Mouse (Mus musculus): ENCODE results near the gene Rpap3.

Gene Rpap3

DNA sequence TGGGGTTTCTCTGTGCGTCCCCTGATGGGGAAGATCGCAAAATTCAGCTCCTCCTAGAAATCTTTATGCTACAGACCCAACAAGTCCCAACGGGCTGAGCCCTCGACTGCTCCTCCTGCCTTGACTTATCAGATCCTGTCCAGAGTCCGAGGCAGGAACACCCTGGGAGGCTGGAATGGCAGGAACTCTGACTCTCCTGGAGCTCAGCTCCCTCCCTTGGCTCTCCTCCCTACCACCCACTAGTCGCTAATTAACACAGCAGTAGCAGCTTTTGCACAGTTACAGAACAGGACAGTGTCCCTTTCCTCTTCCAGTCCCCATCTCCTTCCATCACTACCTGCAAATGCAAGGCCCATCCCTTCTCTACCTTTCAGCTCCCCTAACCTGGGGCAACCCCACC lies 24.7 kb upstream of the Rpap3 start:
- DNase-seq (ENCODE audit: low spot score in 2 of 2): no peak

GRCm38 (mm10) chr15:97728804-97729203 lies 23.2 kb upstream of the Rpap3 start:
- no peak for DNase-seq (ENCODE audit: low spot score in 2 of 2)

DNA sequence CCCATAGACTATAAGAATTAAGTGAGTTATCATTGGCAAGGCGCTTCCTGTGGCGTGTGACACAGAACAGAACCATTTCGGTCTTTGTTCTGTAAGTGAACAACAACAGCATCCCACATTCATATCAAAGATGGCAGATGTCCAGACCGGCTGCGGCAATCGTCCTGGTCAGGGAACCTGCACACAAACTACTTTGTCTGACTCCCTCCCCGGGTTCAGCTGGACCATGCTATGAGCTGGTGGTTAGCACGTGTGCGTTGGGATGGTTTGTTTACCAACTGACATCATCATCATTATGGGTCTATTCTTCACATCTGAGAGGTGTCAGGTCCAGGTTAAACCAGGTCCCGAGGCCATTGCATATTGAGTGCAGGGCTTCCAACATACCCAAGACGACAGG lies 22.8 kb upstream of the Rpap3 start:
- no peak for DNase-seq (ENCODE audit: low spot score in 2 of 2)

DNA sequence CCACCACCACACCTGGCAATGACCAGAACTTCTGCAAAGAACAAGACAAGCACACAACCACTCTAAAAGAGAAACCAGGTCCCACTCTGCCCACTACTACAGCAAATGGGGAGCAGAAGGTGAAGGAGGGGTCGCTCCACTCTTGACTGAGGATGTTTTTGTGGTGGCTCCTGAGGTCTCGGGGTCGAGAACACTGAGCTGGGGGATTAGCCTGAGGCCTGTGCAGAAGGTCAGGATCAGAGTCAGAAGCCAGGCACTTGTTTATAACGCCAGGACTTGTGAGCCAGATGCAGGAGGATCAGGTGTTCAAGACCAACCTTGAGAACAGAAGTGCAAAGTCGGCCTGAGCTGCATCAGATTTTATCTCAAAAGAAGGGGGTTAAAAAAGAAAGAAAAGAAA lies 21.9 kb upstream of the Rpap3 start:
- DNase-seq (ENCODE audit: low spot score in 2 of 2): no peak

DNA sequence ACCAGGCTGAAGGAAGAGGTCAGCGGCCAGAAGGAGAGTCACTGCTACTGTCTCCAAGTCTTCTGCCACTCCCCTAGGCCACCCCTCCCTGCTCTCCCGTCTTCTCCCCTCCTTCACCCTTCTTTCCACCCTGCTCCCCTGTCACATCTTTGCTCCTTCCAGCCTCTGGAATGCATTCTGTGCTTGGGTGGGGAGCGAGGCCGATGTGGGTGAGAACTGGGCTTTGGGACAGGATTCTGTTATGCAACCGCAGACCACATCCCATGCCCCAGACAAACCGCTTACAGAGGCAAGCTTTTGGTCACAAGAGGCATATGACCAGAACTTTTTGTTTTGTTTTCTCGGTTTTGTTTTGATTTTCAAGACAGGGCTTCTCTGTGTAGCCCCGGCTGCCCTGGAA lies 21.4 kb upstream of the Rpap3 start:
- no peak for DNase-seq (ENCODE audit: low spot score in 2 of 2)

DNA sequence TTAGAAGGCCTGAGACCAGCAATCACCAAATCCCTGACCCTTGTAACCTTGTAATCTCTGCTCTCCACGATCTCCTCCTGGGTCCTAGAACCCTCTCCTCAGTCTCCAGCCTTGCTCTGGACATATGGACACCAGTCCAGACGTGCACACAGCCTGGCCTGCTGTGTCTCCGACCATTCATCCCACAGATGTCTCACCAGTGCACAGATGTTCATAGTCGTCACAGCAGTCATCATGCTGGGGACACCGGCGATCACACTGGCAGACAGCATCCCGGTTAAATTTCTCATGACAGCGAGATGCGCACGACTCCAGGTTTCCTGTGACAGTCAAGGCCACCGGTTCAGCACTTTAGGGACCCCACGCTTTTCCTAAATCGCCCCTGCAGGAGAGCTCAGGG lies 20.7 kb upstream of the Rpap3 start:
- DNase-seq (ENCODE audit: low spot score in 2 of 2): no peak

DNA sequence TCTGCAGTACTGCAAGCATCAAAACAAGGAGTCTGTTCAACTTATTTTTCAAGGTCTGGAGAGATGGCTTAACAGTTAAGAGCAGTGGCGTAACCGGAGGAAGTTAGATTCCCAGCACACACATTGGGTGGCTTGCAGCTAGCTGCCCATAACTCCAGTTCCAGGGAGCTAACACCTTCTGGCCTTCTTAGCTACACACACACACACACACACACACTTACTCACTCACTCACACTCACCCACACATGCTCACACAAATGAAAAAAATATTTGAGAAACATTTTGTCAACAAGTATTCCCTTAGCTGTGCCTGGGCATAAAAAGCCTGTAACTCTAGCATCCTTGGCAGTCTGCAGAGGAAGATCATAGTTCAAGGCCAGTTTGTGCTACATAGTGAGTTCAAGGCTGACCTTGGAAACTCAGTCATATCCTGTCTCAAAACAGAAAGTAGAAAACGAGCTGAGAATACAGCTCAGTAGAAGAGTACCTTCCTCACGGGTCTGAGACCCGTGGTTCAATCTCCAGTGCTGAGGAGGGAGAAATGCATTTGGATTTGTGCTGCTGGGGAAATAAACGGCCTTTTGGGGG lies 19.7 kb upstream of the Rpap3 start:
- DNase-seq (ENCODE audit: low spot score in 2 of 2): no peak

GRCm38 (mm10) chr15:97724346-97725197 lies 18.9 kb upstream of the Rpap3 start:
- DNase-seq (ENCODE audit: low spot score in 2 of 2): no peak

- DNase-seq (ENCODE audit: low spot score in 2 of 2): no peak
Measured at GRCm38 (mm10) chr15:97723536-97724345, 18.1 kb upstream of the Rpap3 start.

DNA sequence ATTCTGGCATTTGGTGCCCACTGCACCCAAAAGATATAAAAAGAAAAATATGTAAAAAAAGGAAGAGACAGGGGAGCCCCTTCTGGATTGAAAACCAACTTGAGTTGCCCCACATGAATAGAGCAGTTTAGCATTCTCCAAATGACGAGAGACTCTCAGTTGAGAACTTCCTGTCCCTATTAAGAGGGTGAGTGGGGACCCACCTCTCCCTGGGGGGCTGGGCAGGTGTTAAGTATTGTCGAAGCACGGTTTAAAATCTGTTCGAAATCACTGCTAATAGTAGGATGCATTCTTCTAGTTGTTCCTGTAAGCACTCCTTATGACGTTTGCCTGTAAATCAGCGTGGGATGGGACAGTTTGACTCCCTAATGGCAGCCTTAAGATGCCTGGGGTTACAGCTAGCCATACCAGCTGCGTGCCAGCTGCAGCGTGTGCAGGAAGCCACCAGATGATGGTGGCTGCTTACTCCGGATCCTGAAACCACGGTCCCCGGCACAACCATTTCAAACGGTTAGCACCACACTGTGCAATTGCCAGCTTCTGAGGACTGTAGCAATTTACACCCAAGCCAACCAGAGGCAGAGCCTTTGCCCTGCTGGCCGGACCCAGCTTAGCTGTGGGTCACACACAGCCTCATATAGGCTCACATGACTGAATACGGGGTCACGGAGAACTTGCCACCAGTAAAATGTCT lies 15.5 kb upstream of the Rpap3 start:
- DNase-seq (ENCODE audit: low spot score in 2 of 2): no peak

GRCm38 (mm10) chr15:97720026-97720675 lies 14.5 kb upstream of the Rpap3 start:
- no peak for DNase-seq (ENCODE audit: low spot score in 2 of 2)

GRCm38 (mm10) chr15:97719494-97719893 lies 13.9 kb upstream of the Rpap3 start:
- no peak for DNase-seq (ENCODE audit: low spot score in 2 of 2)

DNA sequence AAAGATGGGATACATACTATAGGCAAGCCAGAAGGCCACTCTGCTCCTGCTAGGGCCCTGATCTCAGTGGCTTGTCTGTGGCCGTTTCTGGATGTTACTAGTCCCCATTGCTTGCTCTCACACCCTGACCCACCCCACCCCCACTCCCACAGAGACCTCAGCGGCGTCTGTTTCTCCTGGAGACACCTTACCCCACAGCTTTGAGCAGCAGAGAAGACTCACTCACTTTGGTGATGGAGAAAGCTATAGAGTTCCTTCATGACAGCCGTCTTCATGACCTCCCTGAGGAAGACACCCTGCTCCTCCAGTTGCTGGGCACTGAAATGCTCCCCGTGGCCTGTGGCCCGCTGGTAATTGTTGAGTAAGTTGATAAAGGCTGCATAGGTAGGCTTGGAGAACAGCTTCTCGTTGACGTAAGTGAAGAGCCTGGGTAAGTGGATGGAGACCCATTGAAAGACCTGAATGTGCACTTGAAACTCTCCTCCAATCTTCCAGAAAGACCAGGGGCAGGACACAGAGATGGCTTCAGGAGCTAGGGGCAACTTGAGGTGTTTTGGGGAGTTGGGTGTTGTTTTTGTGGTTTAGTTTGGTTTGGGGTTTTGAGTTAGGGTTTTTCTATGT lies 13.0 kb upstream of the Rpap3 start:
- DNase-seq (ENCODE audit: low spot score in 2 of 2): no peak

DNA sequence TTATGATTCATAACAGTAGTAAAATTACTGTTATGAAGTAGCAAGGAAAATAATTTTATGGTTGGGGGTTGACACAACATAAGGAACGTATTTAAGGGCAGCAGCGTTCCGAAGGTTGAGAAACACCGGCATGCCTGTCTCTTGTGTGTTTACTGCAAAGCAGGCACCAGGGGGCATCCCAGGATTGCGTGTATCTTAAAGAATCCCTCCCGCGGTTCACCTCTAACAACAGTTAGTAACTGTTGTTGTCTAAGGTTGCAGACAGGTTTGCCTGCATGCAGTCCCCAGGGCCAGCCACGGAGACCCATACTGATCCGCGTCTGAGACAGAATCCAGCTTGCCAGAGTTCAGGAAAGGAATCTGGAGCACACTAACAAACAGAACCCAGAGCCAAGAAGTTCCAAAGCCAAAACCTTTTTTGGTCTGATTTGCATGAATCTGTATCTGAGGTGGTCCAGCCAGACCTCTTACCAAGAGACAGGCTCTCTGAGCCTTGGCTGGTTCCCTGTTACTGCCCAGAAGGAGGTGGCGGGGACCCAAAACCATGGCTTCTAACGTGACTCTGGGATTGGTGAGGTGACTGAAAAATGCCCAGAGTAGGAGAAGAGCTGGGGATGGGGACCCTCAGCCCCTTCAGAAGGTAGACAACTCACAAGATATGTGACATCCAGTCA lies 12.4 kb upstream of the Rpap3 start:
- peak; percentile 21 to 58 for DNase-seq (ENCODE audit: low spot score in 2 of 2)

DNA sequence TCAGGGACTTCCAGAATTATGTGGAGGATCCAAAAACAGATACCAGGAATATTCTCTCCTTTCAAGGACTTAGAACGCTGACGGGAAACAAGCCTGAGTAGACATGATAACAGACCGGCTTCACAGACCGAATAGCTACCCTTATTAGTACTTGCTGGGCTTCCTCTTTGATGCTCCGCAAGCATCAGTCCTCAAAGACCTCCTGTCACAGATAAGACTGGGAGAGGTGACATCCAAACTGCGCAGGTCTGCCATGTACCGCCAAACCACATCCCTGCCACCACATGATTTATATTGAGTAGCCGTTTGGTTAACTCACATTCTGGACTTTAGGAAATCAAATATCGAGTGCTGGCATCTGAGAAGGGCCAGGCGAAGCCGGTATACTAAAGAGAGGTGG lies 11.2 kb upstream of the Rpap3 start:
- no peak for DNase-seq (ENCODE audit: low spot score in 2 of 2)

- DNase-seq (ENCODE audit: low spot score in 2 of 2): no peak
Measured at GRCm38 (mm10) chr15:97715734-97716133, 10.1 kb upstream of the Rpap3 start.

GRCm38 (mm10) chr15:97715083-97715482 lies 9.5 kb upstream of the Rpap3 start:
- DNase-seq (ENCODE audit: low spot score in 2 of 2): no peak

- DNase-seq (ENCODE audit: low spot score in 2 of 2): no peak
Measured at GRCm38 (mm10) chr15:97712546-97712945, 6.9 kb upstream of the Rpap3 start.

- no peak for DNase-seq (ENCODE audit: low spot score in 2 of 2)
Measured at GRCm38 (mm10) chr15:97710906-97711305, 5.3 kb upstream of the Rpap3 start.

GRCm38 (mm10) chr15:97696616-97697015 lies 9.0 kb downstream of the Rpap3 start:
- DNase-seq (ENCODE audit: low spot score in 2 of 2): no peak

- DNase-seq (ENCODE audit: low spot score in 2 of 2): no peak
Measured at GRCm38 (mm10) chr15:97693411-97693810, 12.2 kb downstream of the Rpap3 start.

All from spleen, postnatal 14 days (tissue).